Mouse (Mus musculus) embryonic fibroblast, embryonic 13.5 days (primary cell): Measurements from ENCODE around the gene Znrf4. TPM values are rescaled to one million over a fixed set of nuclear protein-coding genes. Genes with fewer than 3 reads are reported as not detected.
"Not testable (repeated sequence)": the region's sequence is repeated elsewhere in the genome, so short reads cannot be mapped to it uniquely, and the experiment has no call there.

Experiments
- H3K27ac ChIP-seq: 2 replicates; pipeline ENCODE4 v1.5.1; 2012; ENCODE audit warnings: low read length, control low read depth, inconsistent platforms; ENCODE audit not compliant: insufficient read depth
- H3K4me1 ChIP-seq: 2 replicates; pipeline ENCODE4 v1.6.1; 2011; ENCODE audit warnings: low read length; ENCODE audit not compliant: control insufficient read depth, insufficient read depth
- H3K4me3 ChIP-seq: 2 replicates; pipeline ENCODE4 v1.5.1; 2011; ENCODE audit warnings: mild to moderate bottlenecking, control low read depth, low read length; ENCODE audit not compliant: insufficient read depth
- CTCF ChIP-seq: IDR thresholded peaks from 2 replicates; pipeline ENCODE4 v1.5.1; 2011; ENCODE audit warnings: mild to moderate bottlenecking, control low read depth, low read length, moderate library complexity, borderline replicate concordance; ENCODE audit not compliant: insufficient read depth
- POLR2A ChIP-seq: IDR thresholded peaks from 2 replicates; pipeline ENCODE4 v1.6.1; 2011; ENCODE audit warnings: low read depth, mild to moderate bottlenecking, control low read depth, low read length, moderate library complexity
- polyA plus RNA-seq: library from polyadenylated mRNA; stranded (reverse); fragments of >200 nt; gene quantifications from 2 replicates; pipeline ENCODE4 v1.2.4, GENCODE M21; 2011; ENCODE audit warnings: low read depth; ENCODE audit not compliant: missing spikeins, insufficient read length

Gene Znrf4
- polyA plus RNA-seq, 1 experiment = not detected

GRCm38 (mm10) chr17:56509707-56510472 lies 2.3 kb downstream of the Znrf4 start:
- Histone ChIP-seq H3K4me3 (no peak overlapping the region), H3K27ac (no peak overlapping the region), H3K4me1 (0 out of 2 replicates have a peak, but pooled peaks cover 2% of the 10 kb centered on the region)
- TF ChIP-seq POLR2A (no peak), CTCF (no peak)

GRCm38 (mm10) chr17:56509021-56509640 lies 3.1 kb downstream of the Znrf4 start:
- no peak for TF ChIP-seq CTCF
- no peak for TF ChIP-seq POLR2A
- Histone ChIP-seq H3K27ac (no peak overlapping the region), H3K4me1 (0 out of 2 replicates have a peak, but pooled peaks cover 2% of the 10 kb centered on the region), H3K4me3 (no peak overlapping the region)

GRCm38 (mm10) chr17:56507161-56508068 lies 4.8 kb downstream of the Znrf4 start:
- Histone ChIP-seq H3K4me1 (0 out of 2 replicates have a peak, but pooled peaks cover 2% of the 10 kb centered on the region), H3K4me3 (peak overlapping the region; percentile 50)
- TF ChIP-seq POLR2A (peak; percentile 75), CTCF (no peak)

GRCm38 (mm10) chr17:56506417-56507065 lies 5.7 kb downstream of the Znrf4 start:
- H3K4me3 ChIP-seq = no peak overlapping the region
- no peak for TF ChIP-seq POLR2A
- TF ChIP-seq CTCF = no peak
- H3K27ac ChIP-seq = peak overlapping the region; percentile 75
- H3K4me1 ChIP-seq = 0 out of 2 replicates have a peak, but pooled peaks cover 2% of the 10 kb centered on the region

More at GRCm38 (mm10) chr17:56507161-56508068, 4.8 kb downstream of the Znrf4 start:
- peak overlapping the region; percentile 75 for H3K27ac ChIP-seq

- H3K4me3 ChIP-seq = no peak overlapping the region
- H3K27ac ChIP-seq = no peak overlapping the region
- 0 out of 2 replicates have a peak, but pooled peaks cover 2% of the 10 kb centered on the region for H3K4me1 ChIP-seq
- TF ChIP-seq POLR2A (no peak), CTCF (no peak)
Measured at GRCm38 (mm10) chr17:56505401-56505800, 6.8 kb downstream of the Znrf4 start.

- no peak overlapping the region for H3K4me3 ChIP-seq
- 0 out of 2 replicates have a peak, but pooled peaks cover 2% of the 10 kb centered on the region for H3K4me1 ChIP-seq
- H3K27ac ChIP-seq = no peak overlapping the region
- TF ChIP-seq CTCF (no peak), POLR2A (no peak)
Measured at GRCm38 (mm10) chr17:56502526-56502925, 9.7 kb downstream of the Znrf4 start.

GRCm38 (mm10) chr17:56501635-56502400 lies 10.4 kb downstream of the Znrf4 start:
- not testable (repeated sequence) for H3K27ac ChIP-seq, H3K4me1 ChIP-seq, H3K4me3 ChIP-seq

GRCm38 (mm10) chr17:56499229-56499628 lies 13.0 kb downstream of the Znrf4 start:
- TF ChIP-seq POLR2A = no peak
- no peak for TF ChIP-seq CTCF
- H3K4me3 ChIP-seq = no peak overlapping the region
- no peaks in the 10 kb centered on the region for H3K4me1 ChIP-seq
- H3K27ac ChIP-seq = no peak overlapping the region

- no peak overlapping the region for H3K4me3 ChIP-seq
- no peak overlapping the region for H3K27ac ChIP-seq
- TF ChIP-seq CTCF (no peak), POLR2A (no peak)
- no peaks in the 10 kb centered on the region for H3K4me1 ChIP-seq
Measured at GRCm38 (mm10) chr17:56494480-56494879, 17.8 kb downstream of the Znrf4 start.
